Mouse (Mus musculus): ENCODE measurements around the gene Nyap1. TPM values are rescaled to one million over a fixed set of nuclear protein-coding genes. Genes with fewer than 3 reads are reported as not detected.

Nyap1 gene
- polyA plus RNA-seq (2014; fragmentation: Illumina TruSeq; extraction: RNeasy Lipid Tissue Mini Kit (QIAGEN cat#74804); ENCODE audit: low read depth, low replicate concordance) = 0.47 TPM

DNA sequence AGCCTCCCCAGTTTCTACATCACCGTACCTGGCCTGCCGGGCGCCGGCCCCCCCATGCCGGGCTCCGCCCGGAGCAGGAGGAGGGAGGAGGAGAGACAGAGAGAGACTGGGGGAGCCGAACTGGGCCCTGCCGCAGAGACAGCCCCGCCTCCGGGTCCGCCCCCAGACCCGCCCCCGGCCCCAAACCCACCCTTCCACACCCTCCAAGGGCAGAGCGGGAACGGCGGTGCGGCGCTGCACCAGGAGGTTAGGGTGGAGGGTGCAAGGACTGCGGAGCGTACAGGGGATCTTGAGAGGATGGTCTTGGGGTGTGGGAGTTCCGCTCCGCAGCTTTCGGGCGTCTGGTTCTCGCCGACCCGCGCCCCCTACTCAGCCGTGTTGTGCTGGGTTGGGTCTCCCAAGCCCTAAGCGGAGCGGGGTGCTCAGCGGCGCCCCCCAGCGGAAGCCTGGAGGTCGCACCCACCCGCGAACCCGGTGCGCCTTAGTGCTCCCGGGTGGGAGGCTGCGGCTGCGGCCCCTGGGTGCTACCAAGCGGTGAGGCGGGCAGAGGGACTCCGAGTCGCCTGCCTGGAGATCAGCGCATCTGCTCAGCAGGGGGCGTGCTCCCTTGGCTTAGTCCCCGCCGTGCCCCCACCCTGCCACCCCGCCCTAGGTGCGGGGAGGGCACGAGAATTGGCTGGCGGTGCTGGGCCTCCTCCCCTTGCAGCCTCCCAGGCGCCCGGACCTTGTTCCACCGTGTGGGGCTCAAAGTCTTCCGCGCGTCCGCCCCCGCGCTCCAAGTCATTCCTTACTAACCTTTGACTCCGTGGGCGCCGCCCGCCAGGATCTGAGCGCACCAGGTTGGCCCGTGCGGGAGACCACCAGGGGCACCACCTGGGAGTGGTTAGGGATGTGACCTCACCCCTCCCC is at the start of gene Nyap1:
Gene Nyap1 (minus strand): TSS at position 585 of the 909 bp plus-strand sequence.

DNA sequence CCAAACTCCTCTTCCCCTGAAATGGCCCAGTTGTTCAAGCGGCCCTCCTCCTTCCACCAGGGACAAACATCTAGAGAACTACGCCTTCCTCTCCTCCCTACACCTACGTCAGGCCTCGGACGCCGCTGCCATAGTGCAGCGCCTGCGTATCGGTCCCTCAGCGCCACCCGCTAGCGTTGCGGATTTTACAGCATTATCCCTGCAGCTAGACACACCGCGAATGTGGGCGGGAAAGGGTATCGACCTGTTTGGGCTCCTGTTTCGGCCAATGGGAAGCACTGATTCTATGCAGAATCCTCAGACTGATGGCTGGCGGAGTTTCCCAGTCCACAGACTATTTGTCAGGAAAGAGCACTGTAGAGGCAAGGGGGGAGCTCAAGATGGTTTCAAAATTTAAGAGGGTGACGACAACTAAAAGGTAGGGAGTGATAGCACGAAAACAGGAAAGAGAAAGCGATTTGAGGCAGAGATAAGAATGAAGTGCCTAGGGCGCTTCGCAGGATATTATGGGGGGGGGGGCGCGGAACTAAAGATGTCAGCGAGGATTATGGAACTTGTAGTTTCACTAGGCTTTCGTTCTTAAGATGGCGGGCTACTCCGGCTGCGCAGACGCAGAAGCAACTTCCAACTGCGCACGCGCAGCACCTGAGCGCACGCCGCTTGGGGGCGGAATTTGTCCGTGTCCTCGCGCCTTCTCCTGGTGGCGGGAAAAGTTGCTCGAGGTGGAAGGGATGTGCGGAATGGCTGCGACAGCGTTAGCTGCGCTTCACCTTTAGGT is 45.9 kb upstream of the Nyap1 start, which contains the start of the genes Mepce and Zcwpw1:
Gene Mepce (minus strand): TSS at position 505 of the 778 bp plus-strand sequence.
Gene Zcwpw1 (plus strand): TSS at position 648 of the 778 bp plus-strand sequence.

DNA sequence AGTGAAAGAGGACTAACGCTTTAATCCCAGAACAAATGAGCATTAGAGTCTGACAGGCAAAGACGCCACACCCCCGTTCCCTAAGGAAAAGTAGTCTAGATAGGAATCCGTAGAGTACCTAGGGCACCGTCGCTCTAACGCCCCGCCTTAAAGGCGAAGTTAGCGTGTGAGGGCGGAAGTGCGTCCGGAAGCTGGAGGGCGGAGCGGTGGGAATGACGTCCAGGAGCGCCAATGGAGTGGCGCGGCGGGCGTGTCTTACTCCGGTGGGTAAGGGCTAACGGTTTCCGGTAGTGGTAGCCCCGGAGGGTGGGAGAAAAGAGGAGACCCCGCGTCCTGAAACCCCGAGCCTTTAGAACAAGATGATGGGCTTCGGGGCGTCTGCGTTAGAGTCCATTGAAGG is 37.2 kb upstream of the Nyap1 start, which contains the start of gene Ppp1r35:
Gene Ppp1r35 (plus strand): TSS at position 215 of the 400 bp plus-strand sequence.

DNA sequence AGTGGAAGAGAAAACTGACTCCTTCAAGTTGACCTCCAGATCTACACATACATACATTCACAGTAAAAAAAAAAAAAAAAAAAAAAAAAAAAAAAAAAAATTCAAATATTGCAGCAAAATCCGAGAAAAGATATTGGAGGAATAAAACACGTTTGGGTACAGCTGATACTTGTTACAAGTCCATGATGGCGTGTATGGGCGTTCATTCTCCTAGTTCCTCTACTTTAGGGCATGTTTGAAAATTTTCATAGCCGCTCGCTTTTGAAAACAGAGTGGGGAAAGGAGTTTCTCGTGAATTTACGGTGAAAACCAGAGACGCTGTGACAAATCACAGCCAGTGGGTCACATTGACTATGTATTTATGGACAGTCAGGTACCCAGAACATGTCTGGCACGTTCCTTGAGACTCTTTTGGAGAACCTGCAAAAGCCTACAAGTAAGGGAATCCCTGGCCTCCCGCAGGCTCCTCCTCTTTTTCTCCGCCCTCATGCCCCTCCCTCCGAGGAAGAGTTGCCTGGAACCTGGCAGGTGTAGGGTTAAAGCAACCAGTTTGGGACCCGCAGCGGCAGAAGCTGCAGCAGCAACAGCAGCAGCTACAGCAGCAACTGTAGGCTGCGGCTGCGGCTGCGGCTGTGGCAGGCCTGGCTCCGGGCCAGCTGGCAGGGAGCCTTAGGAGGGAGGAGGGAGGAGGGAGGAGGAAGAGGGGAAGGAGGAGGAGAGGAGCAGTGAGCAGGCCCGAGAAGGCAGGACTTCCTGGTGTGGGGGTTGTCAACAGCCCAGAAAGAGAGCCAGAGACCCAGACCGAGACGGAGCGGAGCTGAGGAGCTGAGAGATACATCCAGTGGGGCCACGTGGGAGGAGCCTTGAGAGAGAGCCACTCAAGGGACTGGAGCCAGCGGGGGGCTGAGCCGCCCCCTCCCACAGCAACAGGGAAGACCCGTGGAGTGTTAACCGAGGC is 4.1 kb upstream of the Nyap1 start, which contains the start of gene Tsc22d4:
Gene Tsc22d4 (plus strand): TSS at position 517 of the 958 bp plus-strand sequence.

DNA sequence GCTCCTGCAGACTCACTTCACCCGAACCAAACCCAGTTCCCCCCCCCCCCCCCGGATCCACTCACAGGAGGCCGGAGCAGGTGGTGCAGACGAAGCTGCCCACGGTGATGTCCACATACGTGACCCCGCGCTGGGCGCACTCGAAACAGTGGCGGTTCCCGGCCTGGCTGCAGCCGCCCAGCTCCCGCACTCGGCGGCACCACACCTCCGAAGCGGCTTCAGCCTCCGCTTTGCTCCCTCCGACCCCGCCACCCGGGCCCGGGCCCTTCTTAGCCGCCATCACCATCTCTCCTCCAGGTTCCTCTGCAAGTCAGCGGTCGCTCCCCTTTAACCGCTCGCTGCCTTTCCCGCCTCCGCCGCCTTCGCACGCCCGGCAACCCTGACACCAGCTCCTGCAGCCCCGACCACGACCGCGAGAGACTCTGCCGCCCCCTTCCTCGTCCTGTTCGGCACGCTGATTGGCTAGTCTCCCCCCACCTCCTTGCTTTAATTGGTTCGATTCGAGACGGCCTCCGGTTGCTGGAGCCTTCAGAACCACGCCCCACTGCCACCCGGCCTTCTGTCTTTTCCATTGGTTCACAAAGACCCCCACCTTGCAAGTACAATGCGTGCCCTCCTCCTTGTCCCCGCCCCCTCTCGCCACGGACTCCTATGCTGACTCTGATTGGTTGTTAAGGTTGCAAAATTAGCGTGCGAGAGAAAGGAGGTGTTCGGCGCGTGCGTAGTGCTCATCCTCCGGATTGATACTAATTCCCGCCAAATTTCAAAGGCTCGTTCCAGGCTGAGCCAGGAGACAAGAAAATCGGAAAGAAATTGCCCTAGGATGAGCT is 56.9 kb downstream of the Nyap1 start, which contains the start of gene Agfg2:
Gene Agfg2 (minus strand): TSS at position 433 of the 830 bp plus-strand sequence.

Other genes with a start within 250 kb of the Nyap1 start
- not detected for gene Pop7, start 239.1 kb downstream of the Nyap1 start, polyA plus RNA-seq (2014; fragmentation: Illumina TruSeq; extraction: RNeasy Lipid Tissue Mini Kit (QIAGEN cat#74804); ENCODE audit: low read depth, low replicate concordance)
- gene Gigyf1, start 223.1 kb downstream of the Nyap1 start, polyA plus RNA-seq (2014; fragmentation: Illumina TruSeq; extraction: RNeasy Lipid Tissue Mini Kit (QIAGEN cat#74804); ENCODE audit: low read depth, low replicate concordance) = 2.5 TPM
- not detected for gene Epo, start 208.4 kb downstream of the Nyap1 start, polyA plus RNA-seq (2014; fragmentation: Illumina TruSeq; extraction: RNeasy Lipid Tissue Mini Kit (QIAGEN cat#74804); ENCODE audit: low read depth, low replicate concordance)
- 2.5 TPM for gene Gnb2, start 208.1 kb downstream of the Nyap1 start, polyA plus RNA-seq (2014; fragmentation: Illumina TruSeq; extraction: RNeasy Lipid Tissue Mini Kit (QIAGEN cat#74804); ENCODE audit: low read depth, low replicate concordance)
- not detected for gene Actl6b, start 188.1 kb downstream of the Nyap1 start, polyA plus RNA-seq (2014; fragmentation: Illumina TruSeq; extraction: RNeasy Lipid Tissue Mini Kit (QIAGEN cat#74804); ENCODE audit: low read depth, low replicate concordance)
- gene Tfr2, start 171.8 kb downstream of the Nyap1 start, polyA plus RNA-seq (2014; fragmentation: Illumina TruSeq; extraction: RNeasy Lipid Tissue Mini Kit (QIAGEN cat#74804); ENCODE audit: low read depth, low replicate concordance) = not detected
- gene Mospd3, start 140.5 kb downstream of the Nyap1 start, polyA plus RNA-seq (2014; fragmentation: Illumina TruSeq; extraction: RNeasy Lipid Tissue Mini Kit (QIAGEN cat#74804); ENCODE audit: low read depth, low replicate concordance) = not detected
- 5.8 TPM for gene Pcolce, start 127.8 kb downstream of the Nyap1 start, polyA plus RNA-seq (2014; fragmentation: Illumina TruSeq; extraction: RNeasy Lipid Tissue Mini Kit (QIAGEN cat#74804); ENCODE audit: low read depth, low replicate concordance)
- gene Fbxo24, start 112.6 kb downstream of the Nyap1 start, polyA plus RNA-seq (2014; fragmentation: Illumina TruSeq; extraction: RNeasy Lipid Tissue Mini Kit (QIAGEN cat#74804); ENCODE audit: low read depth, low replicate concordance) = not detected
- 0.85 TPM for gene Lrch4, start 112.5 kb downstream of the Nyap1 start, polyA plus RNA-seq (2014; fragmentation: Illumina TruSeq; extraction: RNeasy Lipid Tissue Mini Kit (QIAGEN cat#74804); ENCODE audit: low read depth, low replicate concordance)
- gene Gm20605, start 112.4 kb downstream of the Nyap1 start, polyA plus RNA-seq (2014; fragmentation: Illumina TruSeq; extraction: RNeasy Lipid Tissue Mini Kit (QIAGEN cat#74804); ENCODE audit: low read depth, low replicate concordance) = not detected
- gene Sap25, start 100.3 kb downstream of the Nyap1 start, polyA plus RNA-seq (2014; fragmentation: Illumina TruSeq; extraction: RNeasy Lipid Tissue Mini Kit (QIAGEN cat#74804); ENCODE audit: low read depth, low replicate concordance) = 1.6 TPM
- not detected for gene Irs3, start 95.9 kb downstream of the Nyap1 start, polyA plus RNA-seq (2014; fragmentation: Illumina TruSeq; extraction: RNeasy Lipid Tissue Mini Kit (QIAGEN cat#74804); ENCODE audit: low read depth, low replicate concordance)
- 11.5 TPM for gene Agfg2, start 56.9 kb downstream of the Nyap1 start, polyA plus RNA-seq (2014; fragmentation: Illumina TruSeq; extraction: RNeasy Lipid Tissue Mini Kit (QIAGEN cat#74804); ENCODE audit: low read depth, low replicate concordance)
- 6.2 TPM for gene Tsc22d4, start 4.1 kb upstream of the Nyap1 start, polyA plus RNA-seq (2014; fragmentation: Illumina TruSeq; extraction: RNeasy Lipid Tissue Mini Kit (QIAGEN cat#74804); ENCODE audit: low read depth, low replicate concordance)
- gene Ppp1r35, start 37.2 kb upstream of the Nyap1 start, polyA plus RNA-seq (2014; fragmentation: Illumina TruSeq; extraction: RNeasy Lipid Tissue Mini Kit (QIAGEN cat#74804); ENCODE audit: low read depth, low replicate concordance) = 4.4 TPM
- 6.9 TPM for gene Mepce, start 46.0 kb upstream of the Nyap1 start, polyA plus RNA-seq (2014; fragmentation: Illumina TruSeq; extraction: RNeasy Lipid Tissue Mini Kit (QIAGEN cat#74804); ENCODE audit: low read depth, low replicate concordance)
- 5.9 TPM for gene Zcwpw1, start 46.2 kb upstream of the Nyap1 start, polyA plus RNA-seq (2014; fragmentation: Illumina TruSeq; extraction: RNeasy Lipid Tissue Mini Kit (QIAGEN cat#74804); ENCODE audit: low read depth, low replicate concordance)
- gene Pilra, start 94.7 kb upstream of the Nyap1 start, polyA plus RNA-seq (2014; fragmentation: Illumina TruSeq; extraction: RNeasy Lipid Tissue Mini Kit (QIAGEN cat#74804); ENCODE audit: low read depth, low replicate concordance) = 2.6 TPM
- gene Pilrb1, start 116.5 kb upstream of the Nyap1 start, polyA plus RNA-seq (2014; fragmentation: Illumina TruSeq; extraction: RNeasy Lipid Tissue Mini Kit (QIAGEN cat#74804); ENCODE audit: low read depth, low replicate concordance) = 2.0 TPM
- gene Pilrb2, start 130.2 kb upstream of the Nyap1 start, polyA plus RNA-seq (2014; fragmentation: Illumina TruSeq; extraction: RNeasy Lipid Tissue Mini Kit (QIAGEN cat#74804); ENCODE audit: low read depth, low replicate concordance) = 1.8 TPM
- gene Cyp3a13, start 180.0 kb upstream of the Nyap1 start, polyA plus RNA-seq (2014; fragmentation: Illumina TruSeq; extraction: RNeasy Lipid Tissue Mini Kit (QIAGEN cat#74804); ENCODE audit: low read depth, low replicate concordance) = 354 TPM
- gene Gjc3, start 221.5 kb upstream of the Nyap1 start, polyA plus RNA-seq (2014; fragmentation: Illumina TruSeq; extraction: RNeasy Lipid Tissue Mini Kit (QIAGEN cat#74804); ENCODE audit: low read depth, low replicate concordance) = 1.6 TPM
- 5.3 TPM for gene Azgp1, start 239.9 kb upstream of the Nyap1 start, polyA plus RNA-seq (2014; fragmentation: Illumina TruSeq; extraction: RNeasy Lipid Tissue Mini Kit (QIAGEN cat#74804); ENCODE audit: low read depth, low replicate concordance)